Mouse (Mus musculus): Measurements from ENCODE around the gene Prr12.
A peak's percentile ranks its signal among the peaks of the same experiment; 100 is the strongest.

The Prr12 gene

GRCm38 (mm10) chr7:45077322-45077721 is 24.6 kb upstream of the Prr12 start:
- no peak for DNase-seq (ENCODE audit: low spot score)

GRCm38 (mm10) chr7:45076501-45076900 is 23.8 kb upstream of the Prr12 start:
- DNase-seq (ENCODE audit: low spot score), result no peak

- DNase-seq (ENCODE audit: low spot score), result no peak
Observed at GRCm38 (mm10) chr7:45075405-45075804, 22.7 kb upstream of the Prr12 start.

GRCm38 (mm10) chr7:45073949-45074348 is 21.3 kb upstream of the Prr12 start:
- no peak for DNase-seq (ENCODE audit: low spot score)

- no peak for DNase-seq (ENCODE audit: low spot score)
Observed at GRCm38 (mm10) chr7:45073171-45073707, 20.6 kb upstream of the Prr12 start.

- DNase-seq (ENCODE audit: low spot score), result no peak
Observed at GRCm38 (mm10) chr7:45072230-45072629, 19.5 kb upstream of the Prr12 start.

GRCm38 (mm10) chr7:45069671-45070070 is 17.0 kb upstream of the Prr12 start:
- no peak for DNase-seq (ENCODE audit: low spot score)

GRCm38 (mm10) chr7:45068000-45068318 is 15.3 kb upstream of the Prr12 start:
- peak; percentile 61 for DNase-seq (ENCODE audit: low spot score)

GRCm38 (mm10) chr7:45067190-45067999 is 14.7 kb upstream of the Prr12 start:
- DNase-seq (ENCODE audit: low spot score), result no peak

- peak; percentile 98 for DNase-seq (ENCODE audit: low spot score)
Observed at GRCm38 (mm10) chr7:45062239-45062835, 9.7 kb upstream of the Prr12 start, which contains the start of the genes Nosip and Prrg2. Gene Nosip (plus strand): TSS chr7:45062429. Gene Prrg2 (minus strand): TSS chr7:45062677.

- DNase-seq (ENCODE audit: low spot score), result no peak
Observed at GRCm38 (mm10) chr7:45061532-45062075, 8.9 kb upstream of the Prr12 start.

GRCm38 (mm10) chr7:45060632-45061122 is 8.0 kb upstream of the Prr12 start:
- no peak for DNase-seq (ENCODE audit: low spot score)

- no peak for DNase-seq (ENCODE audit: low spot score)
Observed at GRCm38 (mm10) chr7:45058607-45059571, 6.2 kb upstream of the Prr12 start.

GRCm38 (mm10) chr7:45056972-45057348 is 4.3 kb upstream of the Prr12 start:
- no peak for DNase-seq (ENCODE audit: low spot score)

- no peak for DNase-seq (ENCODE audit: low spot score)
Observed at GRCm38 (mm10) chr7:45056329-45056971, 3.8 kb upstream of the Prr12 start.

GRCm38 (mm10) chr7:45053931-45054510 is 1.3 kb upstream of the Prr12 start:
- peak; percentile 93 for DNase-seq (ENCODE audit: low spot score)

GRCm38 (mm10) chr7:45053117-45053930 is 643 bp upstream of the Prr12 start:
- DNase-seq (ENCODE audit: low spot score), result peak; percentile 44

- DNase-seq (ENCODE audit: low spot score), result peak; percentile 18
Observed at GRCm38 (mm10) chr7:45052181-45052861, 360 bp downstream of the Prr12 start.

GRCm38 (mm10) chr7:45051601-45051974 is 1.1 kb downstream of the Prr12 start:
- DNase-seq (ENCODE audit: low spot score), result no peak

Measured in c-Kit-positive CD71-positive TER-119-positive erythroid progenitor cells, embryonic 14.5 days (primary cell).